Mouse (Mus musculus): ENCODE measurements around the gene Slc22a12.

Gene Slc22a12

DNA sequence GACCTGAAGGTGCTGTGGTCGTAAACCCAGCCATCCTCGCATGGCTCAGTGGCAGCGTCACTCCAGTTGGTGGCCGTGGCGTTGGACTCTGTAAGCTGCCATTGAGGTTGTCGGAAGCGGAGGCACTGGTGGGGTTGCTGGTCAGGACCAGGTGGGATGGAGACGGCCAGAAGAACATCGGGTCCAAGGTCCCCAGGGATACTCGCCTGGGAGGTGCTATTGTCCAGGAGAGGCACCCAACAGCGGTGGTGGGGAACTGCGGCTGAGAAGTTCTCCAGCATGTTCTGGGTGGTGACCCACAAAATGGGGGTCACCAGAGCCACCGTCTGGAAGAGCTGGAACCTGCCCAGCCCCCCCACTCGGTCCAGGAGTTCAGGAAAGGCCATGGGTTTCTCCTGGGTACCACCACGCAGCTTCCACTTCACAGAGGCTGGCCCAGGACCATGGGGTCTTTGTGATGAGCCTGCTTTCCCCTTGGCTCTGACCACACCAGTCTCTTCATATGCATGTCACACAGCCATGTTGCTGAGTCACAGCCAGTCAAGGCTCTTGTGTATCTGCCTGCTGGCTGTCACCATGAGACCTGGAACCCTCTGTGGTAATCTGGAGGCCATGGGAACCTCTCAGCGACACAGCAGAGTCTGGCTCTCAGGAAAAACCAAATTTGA, at the start of gene Slc22a12:
Gene Slc22a12 (minus strand): TSS at position 666 of the 668 bp plus-strand sequence.
- no peak for DNase-seq (ENCODE audit: low spot score in 2 of 2)

GRCm38 (mm10) chr19:6572001-6572400, 29.2 kb upstream of the Slc22a12 start:
- no peak for DNase-seq (ENCODE audit: low spot score in 2 of 2)

DNA sequence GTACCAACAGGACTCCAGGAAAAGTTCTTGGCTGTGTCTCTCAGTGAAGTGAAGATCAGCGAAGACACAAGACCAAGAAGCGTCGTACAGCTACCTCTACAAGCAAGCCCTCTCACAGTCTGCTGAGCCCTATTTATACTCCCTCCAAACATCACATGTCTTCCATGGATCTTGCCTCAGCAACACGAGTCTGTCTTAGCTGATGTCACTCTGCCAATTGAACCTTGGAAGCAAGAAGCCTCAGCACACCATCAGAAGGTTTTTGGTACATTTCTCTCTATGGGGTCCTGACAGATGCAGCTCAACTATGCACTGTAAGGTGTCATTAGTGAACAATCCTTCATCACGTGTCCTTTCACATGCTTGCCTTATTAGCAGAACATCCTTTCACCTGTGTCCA, 28.6 kb upstream of the Slc22a12 start:
- DNase-seq (ENCODE audit: low spot score in 2 of 2) = no peak

GRCm38 (mm10) chr19:6569561-6569960, 26.7 kb upstream of the Slc22a12 start:
- DNase-seq (ENCODE audit: low spot score in 2 of 2) = no peak

DNA sequence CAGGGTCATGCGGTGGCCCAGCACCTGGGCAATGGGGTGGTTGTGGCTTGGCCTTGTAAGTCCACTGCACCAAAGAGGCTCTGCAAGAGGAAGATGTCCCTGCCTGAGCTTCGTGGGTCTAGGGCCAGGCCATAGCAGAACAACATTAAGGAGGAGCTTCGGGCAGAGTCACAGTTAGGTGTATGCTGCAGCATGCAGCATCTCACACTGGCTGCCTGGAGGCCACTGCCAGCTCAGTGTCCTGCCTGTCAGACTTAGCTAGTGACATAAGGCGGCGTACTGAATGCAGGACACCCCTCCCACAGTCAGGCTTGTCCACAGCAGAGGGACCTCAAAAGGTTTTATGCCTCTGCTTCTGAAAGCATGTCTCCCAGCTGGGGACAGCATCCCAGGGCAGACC, 26.2 kb upstream of the Slc22a12 start:
- DNase-seq (ENCODE audit: low spot score in 2 of 2) = no peak

DNA sequence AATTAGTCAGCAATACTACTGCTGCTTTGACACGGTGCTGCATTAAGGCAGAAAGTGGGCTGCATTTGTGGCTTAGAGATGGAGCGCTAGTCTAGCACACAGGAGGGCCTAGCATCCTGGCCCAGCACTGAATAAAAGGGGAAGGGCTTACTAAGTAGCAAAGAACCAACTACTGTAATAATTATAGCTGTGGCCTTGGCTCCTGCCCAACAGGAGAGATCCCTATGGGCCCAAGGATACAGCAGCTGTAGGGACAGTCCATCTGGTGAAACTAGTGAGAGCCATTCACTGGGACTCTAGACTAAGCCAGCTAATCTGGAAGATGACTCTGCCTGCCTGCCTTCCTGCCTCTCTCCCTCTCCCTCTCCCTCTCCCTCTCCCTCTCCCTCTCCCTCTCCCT, 23.6 kb upstream of the Slc22a12 start:
- no peak for DNase-seq (ENCODE audit: low spot score in 2 of 2)

GRCm38 (mm10) chr19:6565136-6565535, 22.3 kb upstream of the Slc22a12 start:
- no peak for DNase-seq (ENCODE audit: low spot score in 2 of 2)

GRCm38 (mm10) chr19:6560246-6560815, 17.5 kb upstream of the Slc22a12 start:
- DNase-seq (ENCODE audit: low spot score in 2 of 2) = no peak

DNA sequence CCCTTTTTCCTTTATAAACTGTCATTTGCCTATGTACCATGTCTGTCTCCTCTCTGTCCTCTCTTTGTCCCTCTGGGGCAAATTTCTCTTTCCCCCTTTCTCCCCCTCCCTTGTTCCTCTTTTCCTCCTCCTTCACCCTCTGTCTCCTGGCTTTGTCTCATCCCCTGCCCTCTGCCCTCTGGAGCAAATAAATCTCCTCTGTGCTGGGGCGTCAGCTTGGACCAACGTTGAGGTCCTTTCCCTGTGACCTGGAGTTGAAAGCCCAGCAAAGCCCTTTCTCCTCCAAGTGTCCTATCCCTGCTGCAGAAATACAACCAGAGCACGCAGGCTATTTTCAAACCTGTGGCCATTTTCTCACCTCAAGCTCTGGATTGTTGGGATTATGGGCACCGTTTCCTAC, 16.7 kb upstream of the Slc22a12 start:
- no peak for DNase-seq (ENCODE audit: low spot score in 2 of 2)

- DNase-seq (ENCODE audit: low spot score in 2 of 2) = no peak
These were observed 11.2 kb upstream of the Slc22a12 start for GRCm38 (mm10) chr19:6553819-6554582.

DNA sequence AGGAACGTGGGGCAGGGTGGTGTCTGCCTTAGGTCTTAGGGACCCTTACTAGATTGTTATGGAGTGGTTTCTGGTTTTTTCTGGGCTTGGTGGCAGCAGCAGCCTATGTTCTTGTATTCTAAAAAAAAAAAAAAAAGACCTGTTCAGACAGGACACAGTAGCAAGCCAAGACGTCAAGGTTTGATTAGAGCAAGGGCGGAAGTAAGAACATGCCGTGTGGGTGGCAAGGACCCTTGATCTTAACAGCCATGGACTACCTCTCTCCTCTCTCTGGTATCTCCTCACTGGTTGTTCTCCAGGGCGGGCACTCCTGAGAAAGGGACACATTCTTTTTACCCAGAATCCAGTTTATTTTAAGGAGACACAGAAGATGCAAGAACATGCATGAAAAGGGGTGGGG, 10.3 kb upstream of the Slc22a12 start:
- DNase-seq (ENCODE audit: low spot score in 2 of 2) = no peak

DNA sequence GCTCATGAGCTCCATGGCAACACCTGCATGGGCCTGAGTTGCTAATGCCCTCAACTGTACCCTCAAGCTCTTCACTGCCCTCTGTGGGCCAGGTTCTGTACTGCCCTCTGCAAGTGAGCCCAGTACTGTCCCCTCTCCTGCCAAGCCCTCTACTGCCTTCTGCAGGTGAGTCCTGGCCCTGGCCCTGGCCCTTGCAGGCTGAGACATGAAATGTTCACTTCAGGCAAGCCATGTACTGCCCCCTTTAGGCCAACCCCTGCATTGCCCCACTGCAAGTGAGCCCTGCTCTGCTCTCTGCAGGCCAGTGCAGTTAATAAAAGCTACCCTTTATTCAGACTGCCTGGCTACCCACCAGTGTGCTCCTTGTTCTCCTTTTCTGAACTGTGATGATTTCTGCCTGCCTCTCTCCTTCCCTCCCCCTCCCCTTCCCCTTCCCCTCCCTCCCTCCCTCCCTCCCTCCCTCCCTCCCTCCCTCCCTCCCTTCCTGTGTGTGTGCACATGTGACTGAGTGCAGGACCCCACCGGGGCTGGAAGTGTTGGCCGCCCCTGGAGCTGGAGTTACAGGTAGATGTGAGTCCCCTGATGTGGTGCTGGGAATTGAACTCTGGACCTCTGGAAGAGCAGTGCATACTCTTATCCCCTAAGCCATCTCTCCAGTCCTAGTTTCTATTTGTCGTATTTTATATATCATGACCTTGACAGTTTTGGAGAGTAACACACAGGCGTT, 9.6 kb upstream of the Slc22a12 start:
- peak; percentile 28 to 78 for DNase-seq (ENCODE audit: low spot score in 2 of 2)

DNA sequence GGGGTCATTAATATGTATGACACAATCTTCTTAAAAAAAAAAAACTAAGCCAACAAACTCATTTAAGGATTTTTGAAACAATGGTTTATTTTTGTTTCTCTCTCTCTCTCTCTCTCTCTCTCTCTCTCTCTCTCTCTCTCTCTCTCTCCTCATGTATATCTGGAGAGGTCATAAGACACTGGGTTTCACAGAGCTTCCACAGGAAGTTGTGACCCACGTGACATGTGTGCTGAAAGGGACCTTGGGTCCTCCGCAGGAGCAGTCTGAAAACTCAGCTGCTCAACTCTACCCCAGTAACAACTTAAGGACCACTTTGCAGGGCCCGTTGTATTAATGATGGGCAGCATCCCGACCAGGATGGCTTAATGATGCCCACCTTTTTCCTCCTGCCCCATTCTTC, 8.4 kb upstream of the Slc22a12 start:
- DNase-seq (ENCODE audit: low spot score in 2 of 2) = no peak

DNA sequence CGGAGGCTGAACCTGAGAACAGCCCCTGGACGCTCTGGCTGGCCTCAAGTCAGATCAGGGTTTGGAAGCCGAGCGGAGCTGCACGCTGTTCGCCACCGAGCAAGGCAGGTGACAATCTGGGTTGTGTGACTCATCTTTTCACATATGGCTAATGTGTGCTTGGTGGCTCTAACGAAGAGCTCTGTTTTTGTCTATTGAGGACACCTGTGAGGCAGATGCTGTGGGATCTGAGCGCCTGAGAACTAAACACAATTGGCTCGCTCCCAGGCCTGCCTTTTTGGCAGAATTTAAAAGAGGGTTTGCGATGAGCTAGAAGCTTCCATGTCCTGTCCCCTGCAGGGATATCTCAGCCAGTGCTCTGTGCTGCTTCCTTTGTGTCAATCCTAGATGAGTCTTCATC, 6.7 kb upstream of the Slc22a12 start:
- no peak for DNase-seq (ENCODE audit: low spot score in 2 of 2)

DNA sequence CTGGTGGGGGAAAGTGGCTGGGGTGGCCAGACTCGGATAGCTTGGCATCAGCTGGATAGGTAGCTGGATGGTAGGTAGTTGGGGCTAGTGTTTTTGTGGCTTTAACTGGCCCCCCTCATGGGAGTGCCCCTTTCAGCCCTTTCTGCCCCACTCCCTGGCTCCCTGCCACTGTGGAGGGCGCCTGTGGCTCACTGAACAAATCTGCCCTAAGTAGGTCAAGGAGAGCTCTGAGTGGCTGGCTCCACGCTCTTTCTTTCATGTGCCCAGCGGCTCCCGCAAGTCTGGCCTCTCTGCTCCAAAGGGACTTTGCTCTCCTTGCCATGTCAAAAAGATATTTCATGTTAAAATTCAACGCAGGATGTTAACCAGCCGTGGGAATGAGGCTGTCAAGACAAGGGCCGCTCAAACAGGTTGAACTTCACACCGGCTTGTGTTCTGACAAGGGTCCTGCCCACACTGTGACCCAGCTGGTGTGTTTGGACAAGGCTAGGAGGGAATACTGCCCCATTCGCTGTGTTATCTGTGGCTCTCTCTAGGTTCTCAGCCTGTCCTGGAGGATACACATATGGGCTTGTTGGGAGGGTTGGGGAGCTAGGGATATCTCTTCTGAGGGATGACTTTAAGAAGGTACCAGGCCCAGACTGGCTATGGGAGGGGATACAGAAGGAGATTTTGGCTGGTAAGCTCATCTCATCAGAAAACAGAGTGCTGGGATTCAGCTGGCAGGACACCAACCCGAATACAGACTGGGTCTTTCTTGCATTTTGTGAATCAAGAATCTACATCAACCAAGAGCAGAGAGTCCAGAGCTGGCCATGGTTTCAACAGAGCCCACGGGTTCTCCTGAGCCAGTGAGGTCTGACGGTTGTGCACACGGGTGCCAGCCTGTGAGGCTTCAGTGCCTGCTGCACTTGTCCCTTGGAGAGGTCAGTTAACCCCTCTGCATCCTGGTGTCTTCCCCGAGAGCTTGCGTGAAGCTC, 5.9 kb upstream of the Slc22a12 start:
- DNase-seq (ENCODE audit: low spot score in 2 of 2) = no peak

- DNase-seq (ENCODE audit: low spot score in 2 of 2) = no peak
These were observed 5.0 kb upstream of the Slc22a12 start for GRCm38 (mm10) chr19:6547801-6548200.

DNA sequence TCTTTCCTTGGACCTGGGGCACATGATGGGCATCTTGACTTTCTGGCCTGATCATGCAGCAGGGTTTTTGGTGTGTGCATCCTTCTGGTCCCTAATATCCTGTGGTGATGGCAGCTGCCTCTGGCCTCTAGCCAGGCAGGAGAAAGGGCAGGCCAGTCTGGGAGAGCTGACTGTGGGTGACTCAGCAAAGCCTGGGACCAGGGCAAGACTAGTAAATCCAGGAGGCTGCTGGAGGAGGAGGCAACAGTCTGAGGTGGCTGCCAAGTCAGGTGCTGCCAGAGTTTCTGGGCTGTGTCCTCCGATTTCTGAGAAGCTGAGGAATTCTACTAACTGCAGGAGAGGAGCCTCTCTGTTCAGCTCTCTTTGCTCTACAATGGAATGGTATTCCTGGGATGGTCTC, 3.3 kb upstream of the Slc22a12 start:
- no peak for DNase-seq (ENCODE audit: low spot score in 2 of 2)

GRCm38 (mm10) chr19:6545481-6545880, 2.6 kb upstream of the Slc22a12 start:
- DNase-seq (ENCODE audit: low spot score in 2 of 2) = no peak

DNA sequence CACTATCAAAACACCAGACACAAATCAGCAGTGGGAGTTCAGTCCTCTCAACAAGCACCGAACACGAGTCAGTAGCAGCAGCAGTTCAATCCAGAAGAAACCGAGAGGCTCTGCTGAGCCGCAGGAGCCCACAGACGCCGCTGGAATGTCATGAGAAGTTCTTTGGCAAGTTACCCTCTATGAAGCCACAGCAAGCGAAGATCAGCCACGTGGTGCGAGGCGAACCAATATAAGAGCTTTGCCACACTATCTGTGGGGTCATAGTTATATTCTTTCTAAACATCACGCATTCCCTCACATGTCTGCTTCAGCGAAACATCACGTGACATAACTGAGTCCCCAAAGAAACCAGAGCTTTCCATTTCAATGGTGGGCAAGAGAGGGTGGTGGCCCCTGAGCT, 1.9 kb upstream of the Slc22a12 start:
- DNase-seq (ENCODE audit: low spot score in 2 of 2) = no peak

GRCm38 (mm10) chr19:6543518-6543917, 686 bp upstream of the Slc22a12 start:
- no peak for DNase-seq (ENCODE audit: low spot score in 2 of 2)

- no peak for DNase-seq (ENCODE audit: low spot score in 2 of 2)
These were observed 177 bp upstream of the Slc22a12 start for GRCm38 (mm10) chr19:6543035-6543383.

Data from spleen, postnatal 10 days (tissue).